Mouse (Mus musculus) ES-E14 (cell line): ENCODE results near the gene Ptprn2. TPM values are rescaled to one million over a fixed set of nuclear protein-coding genes. Genes with fewer than 3 reads are reported as not detected.

Experiments
- DNase-seq: peaks from one replicate; pipeline ENCODE4 v3.0.0-alpha.2; 2013; ENCODE audit warnings: low read depth, low spot score
- H3K27ac ChIP-seq: 2 replicates; pipeline ENCODE4 v1.5.1; 2012; ENCODE audit warnings: low read depth, mild to moderate bottlenecking, low read length, moderate library complexity, mixed read lengths; ENCODE audit not compliant: poor library complexity, insufficient read depth, severe bottlenecking
- H3K36me3 ChIP-seq: 2 replicates; pipeline ENCODE4 v1.6.1; 2012; ENCODE audit warnings: mild to moderate bottlenecking, low read length, moderate library complexity, mixed read lengths; ENCODE audit not compliant: control insufficient read depth, poor library complexity, insufficient read depth, severe bottlenecking
- H3K4me1 ChIP-seq, 2 experiments: fragments of 150-350 bp in 1 of 2; sonication (generic) in 1 of 2; 2 replicates each; pipeline ENCODE4 v1.6.1; 2012; ENCODE audit warnings: low read length in 2 of 2, mild to moderate bottlenecking in 1 of 2, mixed read lengths in 1 of 2; ENCODE audit not compliant: control insufficient read depth in 2 of 2, insufficient read depth in 2 of 2, poor library complexity in 1 of 2
- H3K4me3 ChIP-seq, 2 experiments: fragments of 150-350 bp in 1 of 2; sonication (generic) in 1 of 2; 2 replicates each; pipeline ENCODE4 v1.5.1; 2012; ENCODE audit warnings: low read length in 2 of 2, low read depth in 1 of 2, mild to moderate bottlenecking in 1 of 2, mixed read lengths in 1 of 2; ENCODE audit not compliant: insufficient read depth in 1 of 2, poor library complexity in 1 of 2, severe bottlenecking in 1 of 2
- H3K9ac ChIP-seq: 2 replicates; pipeline ENCODE4 v1.6.1; 2012; ENCODE audit warnings: low read depth, mild to moderate bottlenecking, low read length, mixed read lengths; ENCODE audit not compliant: poor library complexity, insufficient read depth, severe bottlenecking
- H3K9me3 ChIP-seq: fragments of 150-350 bp; sonication (generic); 2 replicates; pipeline ENCODE4 v1.6.1; 2012; ENCODE audit warnings: low read depth, mild to moderate bottlenecking, low read length; ENCODE audit not compliant: control insufficient read depth, insufficient read depth
- CHD2 ChIP-seq: IDR thresholded peaks from 2 replicates; pipeline ENCODE4 v1.6.1; 2014; ENCODE audit warnings: mild to moderate bottlenecking, low read depth, low read length, inconsistent platforms
- HCFC1 ChIP-seq: IDR thresholded peaks from 2 replicates; pipeline ENCODE4 v1.6.1; 2012; ENCODE audit warnings: low read length, inconsistent platforms, borderline replicate concordance; ENCODE audit not compliant: insufficient read depth
- MAFK ChIP-seq: IDR thresholded peaks from 2 replicates; pipeline ENCODE4 v1.6.1; 2014; ENCODE audit warnings: mild to moderate bottlenecking, low read depth, low read length, inconsistent platforms; ENCODE audit not compliant: insufficient read depth
- ZC3H11A ChIP-seq: IDR thresholded peaks from 2 replicates; pipeline ENCODE4 v1.6.1; 2012; ENCODE audit warnings: low read depth, mild to moderate bottlenecking, inconsistent platforms, low read length, borderline replicate concordance
- ZNF384 ChIP-seq: IDR thresholded peaks from 2 replicates; pipeline ENCODE4 v1.6.1; 2012; ENCODE audit warnings: low read depth, low read length, inconsistent platforms
- in situ Hi-C, 2 experiments: fragments of 600-800 bp; cut with MboI; formaldehyde crosslinking; loops; one replicate each; pipeline ENCODE4 v1.15.1; 2025; ENCODE audit warnings: low sequenced_read_pairs in 2 of 2, inconsistent platforms in 1 of 2; ENCODE audit not compliant: unreplicated experiment in 2 of 2
- total RNA-seq: library from RNA; depleted of rRNA; stranded (reverse); fragments of 300-350 nt; gene quantifications from 2 replicates; pipeline ENCODE4 v1.2.3, GENCODE M21; 2012

Gene Ptprn2
- total RNA-seq, 1 experiment, result 0.40 TPM

GRCm38 (mm10) chr12:117053851-117054769, 568.6 kb downstream of the Ptprn2 start:
- no peak for DNase-seq
- Histone ChIP-seq H3K9ac (no peak overlapping the region), H3K27ac (no peak overlapping the region), H3K9me3 (no peaks in the 10 kb centered on the region), H3K36me3 (no peaks in the 10 kb centered on the region), H3K4me1 (peaks cover 2 to 5% of the 10 kb centered on the region in 2 experiments; a peak in 2 of 4 replicates), H3K4me3 (no peak overlapping the region)
- no peak for TF ChIP-seq MAFK
- TF ChIP-seq ZC3H11A, result no peak
- TF ChIP-seq HCFC1, result no peak
- TF ChIP-seq CHD2, result no peak
- in situ Hi-C loops, result no loop called here

- Histone ChIP-seq H3K27ac (no peak overlapping the region), H3K9ac (no peak overlapping the region), H3K4me3 (no peak overlapping the region), H3K36me3 (no peaks in the 10 kb centered on the region), H3K4me1 (peaks cover 2 to 5% of the 10 kb centered on the region in 2 experiments; a peak in 2 of 4 replicates), H3K9me3 (no peaks in the 10 kb centered on the region)
- no peak for DNase-seq
- TF ChIP-seq CHD2 (no peak), MAFK (no peak), ZNF384 (no peak), HCFC1 (no peak), ZC3H11A (no peak)
- in situ Hi-C loops, result no loop called here
Measured at GRCm38 (mm10) chr12:117054925-117055570, 569.5 kb downstream of the Ptprn2 start.

GRCm38 (mm10) chr12:117058184-117058958, 572.9 kb downstream of the Ptprn2 start:
- no peak overlapping the region for H3K4me3 ChIP-seq
- peaks cover 2 to 5% of the 10 kb centered on the region in 2 experiments; a peak in 2 of 4 replicates for H3K4me1 ChIP-seq
- no peak for DNase-seq
- no peak for TF ChIP-seq ZC3H11A
- no peak for TF ChIP-seq ZNF384
- no peak for TF ChIP-seq MAFK
- TF ChIP-seq CHD2, result no peak
- TF ChIP-seq HCFC1, result no peak
- H3K27ac ChIP-seq, result no peak overlapping the region
- no peaks in the 10 kb centered on the region for H3K9me3 ChIP-seq
- no peaks in the 10 kb centered on the region for H3K36me3 ChIP-seq
- in situ Hi-C loops, result no loop called here
- H3K9ac ChIP-seq, result no peak overlapping the region

- no peak overlapping the region for H3K27ac ChIP-seq
- no peaks in the 10 kb centered on the region for H3K36me3 ChIP-seq
- in situ Hi-C loops, result no loop called here
- no peak for TF ChIP-seq CHD2
- no peak for TF ChIP-seq MAFK
- H3K9me3 ChIP-seq, result no peaks in the 10 kb centered on the region
- H3K4me1 ChIP-seq, result peaks cover 2 to 5% of the 10 kb centered on the region in 2 experiments; a peak in 2 of 4 replicates
- H3K9ac ChIP-seq, result no peak overlapping the region
- no peak overlapping the region for H3K4me3 ChIP-seq
- no peak for DNase-seq
Measured at GRCm38 (mm10) chr12:117058975-117059374, 573.5 kb downstream of the Ptprn2 start.
